Mouse (Mus musculus) heart, adult 2 months (tissue): ENCODE results near the gene March9. TPM values are rescaled to one million over a fixed set of nuclear protein-coding genes. Genes with fewer than 3 reads are reported as not detected.
A peak's percentile ranks its signal among the peaks of the same experiment; 100 is the strongest.

Experiments
- DNase-seq, 2 experiments: peaks; one replicate each; pipeline ENCODE4 v3.0.0; 2021
- H3K27ac ChIP-seq: fragments of 200-600 bp; 2 replicates; pipeline ENCODE4 v1.8.1; 2022
- H3K27me3 ChIP-seq: fragments of 200-500 bp; 2 replicates; pipeline ENCODE4 v1.6.1; 2012; ENCODE audit warnings: mild to moderate bottlenecking, low read length, inconsistent platforms, mixed read lengths; ENCODE audit not compliant: control insufficient read depth, insufficient read depth
- H3K36me3 ChIP-seq: fragments of 200-500 bp; 2 replicates; pipeline ENCODE4 v1.6.1; 2012; ENCODE audit warnings: low read length, inconsistent platforms; ENCODE audit not compliant: control insufficient read depth, insufficient read depth
- H3K4me1 ChIP-seq: fragments of 200-500 bp; 2 replicates; pipeline ENCODE4 v1.6.1; 2011; ENCODE audit warnings: low read length; ENCODE audit not compliant: control insufficient read depth, insufficient read depth
- H3K4me3 ChIP-seq: fragments of 200-600 bp; 2 replicates; pipeline ENCODE4 v1.8.1; 2022
- H3K79me2 ChIP-seq: fragments of 200-500 bp; replicated peaks from 2 replicates; pipeline ENCODE4 v1.6.1; 2012; ENCODE audit warnings: mild to moderate bottlenecking, inconsistent platforms, low read length, moderate library complexity, mixed read lengths; ENCODE audit not compliant: control insufficient read depth, insufficient read depth
- H3K9ac ChIP-seq: fragments of 200-500 bp; 2 replicates; pipeline ENCODE4 v1.6.1; 2012; ENCODE audit warnings: low read depth, mild to moderate bottlenecking, control low read depth, inconsistent platforms, low read length, mixed read lengths
- CTCF ChIP-seq: fragments of 200-600 bp; IDR thresholded peaks from 2 replicates; pipeline ENCODE4 v1.8.1; 2022; ENCODE audit warnings: antibody characterized with exemption, mild to moderate bottlenecking, moderate library complexity
- EP300 ChIP-seq: fragments of 200-500 bp; IDR thresholded peaks from 2 replicates; pipeline ENCODE4 v1.6.1; 2011; ENCODE audit warnings: low read depth, low read length, control low read depth; ENCODE audit not compliant: insufficient read depth
- POLR2A ChIP-seq: fragments of 200-500 bp; IDR thresholded peaks from 2 replicates; pipeline ENCODE4 v1.6.1; 2011; ENCODE audit warnings: mild to moderate bottlenecking, low read depth, low read length, control low read depth; ENCODE audit not compliant: insufficient read depth
- WGBS: fragments of 180-500 bp; shearing (Covaris S2); methylation state at CpG from one replicate; pipeline ENCODE4 v1.1.7; 2018; 5-methylcytosine and 5-hydroxymethylcytosine counted together
- intact Hi-C: fragments of 180-260 bp; cut with DNase I; formaldehyde crosslinking; loops from one replicate; pipeline ENCODE4 v1.15.1; 2025
- long read RNA-seq: library from polyadenylated mRNA; stranded (forward); transcript quantifications from one replicate; pipeline ENCODE4 v2.0.0, GENCODE M21; 2021
- polyA plus RNA-seq: library from polyadenylated mRNA; depleted of rRNA; stranded (reverse); fragments of >200 nt; gene quantifications from 2 replicates; pipeline ENCODE4 v1.2.3, GENCODE M21; 2012; rRNA removed
- total RNA-seq, 2 experiments: library from RNA; stranded (reverse); gene quantifications; 2 replicates each; pipeline ENCODE4 v1.2.3; 2021

March9 gene
- 1 to 10 TPM; 2.8 to 3.1 TPM for total RNA-seq
- 2.5 and 2.7 TPM in 2 replicates for polyA plus RNA-seq
- long read RNA-seq = 0 reads

DNA sequence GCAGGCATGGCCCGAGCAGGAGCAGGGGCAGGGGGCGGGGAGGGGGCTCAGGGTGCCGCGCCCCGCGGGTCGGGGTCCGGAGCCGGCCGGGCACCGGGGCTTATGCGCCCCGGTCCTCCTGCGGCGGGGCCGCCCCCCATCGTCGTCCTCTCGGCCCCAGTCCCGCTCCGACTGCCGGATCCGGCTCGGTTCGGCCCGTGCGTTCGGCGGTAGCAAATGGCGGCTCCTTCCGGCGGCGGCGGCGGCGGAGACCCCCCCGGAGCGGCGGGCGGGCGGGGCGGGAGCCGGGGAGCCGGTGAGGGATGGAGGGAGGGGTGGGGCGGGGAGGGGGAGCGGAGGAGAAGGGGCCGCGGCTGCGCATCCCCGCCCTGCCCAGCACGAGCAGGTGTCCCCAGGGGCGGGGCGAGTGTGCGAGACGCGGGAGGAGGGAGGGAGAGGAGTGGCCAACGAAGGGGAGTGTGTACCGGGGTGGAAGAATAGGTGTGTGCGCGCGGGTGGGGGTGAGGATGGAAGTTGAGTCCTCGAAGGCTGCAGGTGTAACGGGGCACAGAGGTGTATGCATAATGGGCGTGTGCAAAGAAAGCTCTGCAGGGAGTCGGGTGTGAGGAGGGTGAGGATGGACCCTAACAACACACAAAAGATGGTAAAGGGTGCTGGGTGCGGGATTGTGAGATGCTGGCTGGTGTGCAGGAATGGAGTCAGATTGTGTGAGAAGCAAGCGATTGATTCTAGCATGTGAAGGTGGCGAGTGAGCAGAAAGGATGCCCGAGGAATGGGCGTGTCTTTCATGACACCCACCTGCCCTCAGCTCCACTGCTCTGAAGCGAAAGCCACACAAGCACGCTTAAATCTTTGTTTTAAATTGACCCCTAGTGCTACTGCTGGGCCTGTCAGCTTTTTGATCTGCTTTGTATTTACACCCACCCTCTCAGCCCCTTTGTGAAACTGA, at the start of gene March9:
March9 (minus strand) TSS at position 217 of the 949 bp plus-strand sequence.
- Histone ChIP-seq H3K27me3 (no peaks in the 10 kb centered on the region), H3K79me2 (no peaks in the 10 kb centered on the region), H3K36me3 (no peaks in the 10 kb centered on the region), H3K9ac (peak within 1 kb of the TSS; percentile 72), H3K4me1 (peaks cover 6% of the 10 kb centered on the region), H3K27ac (no peak within 1 kb of the TSS), H3K4me3 (peak within 1 kb of the TSS; percentile 66)
- 3% methylated on average over 43 of the region's 72 CpGs for WGBS
- intact Hi-C loops = loop anchor here (10.0 kb wide), 1 partner anchor 1685 kb away; the partner anchor contains the start of genes Dgka and Pym1
- peak; percentile 64 to 74 for DNase-seq
- TF ChIP-seq EP300 = no peak
- no peak for TF ChIP-seq CTCF
- no peak for TF ChIP-seq POLR2A

DNA sequence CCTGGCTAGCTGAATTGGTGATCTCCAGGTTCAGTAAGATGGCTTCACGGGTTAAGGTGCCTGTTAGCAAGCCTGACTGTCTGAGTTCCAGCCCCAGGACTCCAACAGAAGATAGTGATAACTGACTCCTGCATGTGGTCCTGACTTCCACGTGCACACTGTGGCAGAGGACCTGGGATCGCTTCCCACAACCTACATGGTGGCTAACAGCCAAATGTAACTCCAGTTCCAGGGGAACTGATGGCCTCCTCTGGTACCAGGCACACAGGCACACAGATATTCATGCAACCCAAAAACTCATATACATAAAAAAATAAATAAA, 48.2 kb upstream of the March9 start:
- no peak for DNase-seq
- Histone ChIP-seq H3K27me3 (no peaks in the 10 kb centered on the region), H3K36me3 (no peaks in the 10 kb centered on the region), H3K9ac (no peak overlapping the region), H3K27ac (no peak overlapping the region), H3K4me3 (no peak overlapping the region), H3K79me2 (no peaks in the 10 kb centered on the region), H3K4me1 (no peaks in the 10 kb centered on the region)
- TF ChIP-seq POLR2A = no peak
- no peak for TF ChIP-seq CTCF
- TF ChIP-seq EP300 = no peak
- WGBS = 60% methylated on average over 3 of the region's 3 CpGs
- intact Hi-C loops = no loop called here

DNA sequence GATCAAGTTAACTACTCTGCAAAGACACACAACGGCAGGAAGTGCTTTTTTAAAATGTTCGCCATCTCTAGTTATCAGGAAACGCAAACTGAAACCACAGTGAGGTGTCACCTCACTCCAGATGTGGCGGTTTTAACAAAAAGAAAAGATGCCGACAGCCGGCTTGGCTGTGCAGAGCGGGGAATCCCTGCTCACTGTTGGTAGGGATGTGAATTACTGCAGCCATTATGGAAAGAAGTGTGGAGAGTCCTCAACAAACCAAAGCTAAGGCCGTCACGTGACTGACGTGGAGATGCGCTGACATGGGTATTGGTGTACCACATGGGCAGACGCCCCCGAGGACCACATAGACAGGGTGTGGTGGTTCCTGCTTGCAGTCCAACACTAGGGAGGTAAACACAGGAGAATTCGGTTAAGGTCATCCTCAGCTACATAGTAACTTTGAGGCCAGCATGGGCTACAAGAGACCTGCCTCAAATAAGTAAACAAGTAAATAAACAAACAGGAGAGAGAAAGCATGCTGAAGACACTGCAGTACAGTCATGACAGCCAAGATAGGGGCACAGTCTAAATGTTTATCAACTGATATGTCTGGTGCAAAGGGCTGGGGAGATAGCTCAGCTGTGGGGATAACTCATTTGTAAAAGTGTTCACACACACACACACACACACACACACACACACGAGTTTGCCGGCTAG, 47.7 kb upstream of the March9 start:
- WGBS = 83% methylated on average over 16 of the region's 16 CpGs

DNA sequence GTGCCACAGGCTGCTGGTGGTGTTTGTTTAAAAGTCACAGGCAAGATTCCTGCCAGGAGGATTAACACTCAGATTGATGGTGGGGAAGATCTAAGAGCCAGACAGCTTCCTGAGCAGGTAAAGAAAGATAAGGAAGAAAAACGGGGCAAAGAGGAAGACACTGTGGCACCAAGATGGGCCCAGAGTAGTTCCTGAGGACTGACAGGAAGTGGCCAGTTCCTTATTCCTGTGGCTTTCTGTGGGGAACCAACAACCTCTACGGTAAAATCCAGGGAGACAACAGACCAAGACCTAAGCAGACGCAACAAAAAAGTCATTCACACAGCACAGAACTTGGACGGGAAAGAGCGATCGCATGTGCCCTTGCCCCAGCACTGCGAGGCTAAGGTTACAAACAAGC, 43.6 kb upstream of the March9 start:
- no peak overlapping the region for H3K9ac ChIP-seq
- WGBS = 63% methylated on average over 7 of the region's 7 CpGs
- no peak for DNase-seq
- no peak overlapping the region for H3K27ac ChIP-seq
- H3K4me3 ChIP-seq = no peak overlapping the region
- H3K79me2 ChIP-seq = no peaks in the 10 kb centered on the region
- no peaks in the 10 kb centered on the region for H3K27me3 ChIP-seq
- H3K36me3 ChIP-seq = no peaks in the 10 kb centered on the region
- intact Hi-C loops = no loop called here
- no peak for TF ChIP-seq POLR2A
- no peak for TF ChIP-seq CTCF
- no peak for TF ChIP-seq EP300
- no peaks in the 10 kb centered on the region for H3K4me1 ChIP-seq

More for the DNA sequence above, 47.7 kb upstream of the March9 start:
- H3K9ac ChIP-seq = no peak overlapping the region
- DNase-seq = no peak
- intact Hi-C loops = no loop called here
- no peak overlapping the region for H3K27ac ChIP-seq
- no peaks in the 10 kb centered on the region for H3K79me2 ChIP-seq
- H3K4me1 ChIP-seq = no peaks in the 10 kb centered on the region
- H3K4me3 ChIP-seq = no peak overlapping the region
- no peaks in the 10 kb centered on the region for H3K27me3 ChIP-seq
- no peak for TF ChIP-seq CTCF
- TF ChIP-seq POLR2A = no peak
- no peak for TF ChIP-seq EP300
- H3K36me3 ChIP-seq = no peaks in the 10 kb centered on the region

DNA sequence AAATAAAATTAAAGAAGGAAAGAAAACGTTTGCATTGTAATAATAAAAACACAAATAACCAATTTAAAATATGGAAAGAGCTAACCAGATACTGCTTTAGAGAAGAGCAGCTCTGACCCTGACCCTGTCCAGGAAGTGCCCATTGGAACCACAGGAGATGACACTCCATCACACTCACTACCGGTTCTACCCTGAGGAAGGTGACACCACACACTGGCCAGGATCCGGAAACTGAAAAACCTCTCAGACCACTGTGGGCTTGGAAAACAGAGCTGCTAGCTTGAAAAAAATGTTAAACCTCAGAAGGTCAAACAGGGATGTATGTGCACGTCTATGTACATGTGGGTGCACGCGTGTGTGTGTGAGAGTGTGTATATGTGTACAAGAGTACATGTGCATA, 41.2 kb upstream of the March9 start:
- intact Hi-C loops = no loop called here
- Histone ChIP-seq H3K27me3 (no peaks in the 10 kb centered on the region), H3K27ac (no peak overlapping the region), H3K9ac (no peak overlapping the region), H3K4me3 (no peak overlapping the region), H3K4me1 (no peaks in the 10 kb centered on the region), H3K36me3 (no peaks in the 10 kb centered on the region), H3K79me2 (no peaks in the 10 kb centered on the region)
- no peak for DNase-seq
- WGBS = 75% methylated on average over 6 of the region's 6 CpGs
- no peak for TF ChIP-seq EP300
- no peak for TF ChIP-seq CTCF
- no peak for TF ChIP-seq POLR2A

DNA sequence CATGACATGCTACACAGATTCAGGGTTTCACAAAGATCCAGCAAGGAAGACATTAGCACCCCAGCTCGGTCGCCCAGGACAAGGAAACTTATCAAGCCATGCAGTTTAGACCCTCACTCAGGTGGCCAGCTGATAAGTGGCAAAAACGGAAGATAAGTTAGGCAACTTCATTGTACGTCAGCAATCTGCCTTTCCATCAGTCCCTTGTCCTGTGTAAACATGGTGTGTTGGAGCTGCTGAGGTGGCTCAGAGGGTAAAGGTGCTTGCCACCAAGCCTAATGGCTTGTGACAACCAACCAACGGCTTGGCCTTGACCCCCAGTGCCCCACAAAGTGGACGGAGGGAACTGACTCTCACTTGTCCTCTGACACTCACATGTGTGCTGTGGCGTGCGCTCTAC, 40.4 kb upstream of the March9 start:
- Histone ChIP-seq H3K27ac (no peak overlapping the region), H3K9ac (no peak overlapping the region), H3K4me1 (no peaks in the 10 kb centered on the region), H3K36me3 (no peaks in the 10 kb centered on the region), H3K27me3 (no peaks in the 10 kb centered on the region), H3K79me2 (no peaks in the 10 kb centered on the region), H3K4me3 (no peak overlapping the region)
- TF ChIP-seq EP300 = no peak
- no peak for TF ChIP-seq POLR2A
- TF ChIP-seq CTCF = no peak
- intact Hi-C loops = no loop called here
- WGBS = 81% methylated on average over 8 of the region's 8 CpGs
- no peak for DNase-seq
